Mouse (Mus musculus): ENCODE data around the gene Gpkow.

- TF ChIP-seq POLR2A (IDR thresholded peaks at IDR 0.05; ENCODE audit: borderline replicate concordance, low read depth, low read length): no peak
- TF ChIP-seq CTCF (IDR thresholded peaks at IDR 0.05; ENCODE audit: low read depth, low read length): no peak
Observed at GRCm38 (mm10) chrX:7722691-7723090, 25.8 kb downstream of the Gpkow start.
